Mouse (Mus musculus) liver, embryonic 12.5 days (tissue): ENCODE results near the gene Myb. TPM values are rescaled to one million over a fixed set of nuclear protein-coding genes. Genes with fewer than 3 reads are reported as not detected.

Source experiments
- ATAC-seq: fragments of 200-750 bp; cut with Nextera tagmentation; 2 replicates; pipeline ENCODE4 v1.8.0; 2017; ENCODE audit warnings: moderate number of reproducible peaks, mild to moderate bottlenecking, moderate library complexity
- H3K27ac ChIP-seq: fragments of 300-500 bp; sonication (generic); 2 replicates; pipeline ENCODE4 v1.5.1; 2016; ENCODE audit warnings: mild to moderate bottlenecking
- H3K27me3 ChIP-seq: fragments of 300-500 bp; sonication (generic); replicated peaks from 2 replicates; pipeline ENCODE4 v1.6.1; 2016; ENCODE audit warnings: mild to moderate bottlenecking, moderate library complexity
- H3K36me3 ChIP-seq: fragments of 300-500 bp; sonication (generic); 2 replicates; pipeline ENCODE4 v1.6.1; 2016; ENCODE audit warnings: mild to moderate bottlenecking, moderate library complexity
- H3K4me1 ChIP-seq: fragments of 300-500 bp; sonication (generic); 2 replicates; pipeline ENCODE4 v1.6.1; 2016
- H3K4me2 ChIP-seq: fragments of 300-500 bp; sonication (generic); 2 replicates; pipeline ENCODE4 v1.6.1; 2016; ENCODE audit warnings: mild to moderate bottlenecking, moderate library complexity
- H3K4me3 ChIP-seq: fragments of 300-500 bp; sonication (generic); 2 replicates; pipeline ENCODE4 v1.5.1; 2016; ENCODE audit warnings: mild to moderate bottlenecking, moderate library complexity
- H3K9ac ChIP-seq: fragments of 300-500 bp; sonication (generic); 2 replicates; pipeline ENCODE4 v1.6.1; 2016; ENCODE audit warnings: mild to moderate bottlenecking, moderate library complexity
- H3K9me3 ChIP-seq: fragments of 300-500 bp; sonication (generic); replicated peaks from 2 replicates; pipeline ENCODE4 v1.6.1; 2016; ENCODE audit warnings: mild to moderate bottlenecking, moderate library complexity
- WGBS: fragments of 180-500 bp; shearing (Covaris S2); methylation state at CpG from one replicate; pipeline ENCODE4 v1.1.7; 2016; ENCODE audit not compliant: insufficient replicate concordance; 5-methylcytosine and 5-hydroxymethylcytosine counted together
- polyA plus RNA-seq: library from polyadenylated mRNA; unstranded; fragments of >200 nt; fragmentation: Nextera tagmentation; extraction: Ambion mirVana; gene quantifications from 2 replicates; pipeline ENCODE4 v1.2.1, GENCODE M21; 2016

The Myb gene
- polyA plus RNA-seq, 1 experiment from 2014 or later = 24.7 TPM

GRCm38 (mm10) chr10:21109337-21110056 is 51.3 kb downstream of the Myb start:
- H3K9ac ChIP-seq = no peak overlapping the region
- ATAC-seq = no peak
- H3K9me3 ChIP-seq = no peaks in the 10 kb centered on the region
- H3K4me3 ChIP-seq = no peak overlapping the region
- H3K27ac ChIP-seq = no peak overlapping the region
- no peak overlapping the region for H3K4me2 ChIP-seq
- no peaks in the 10 kb centered on the region for H3K27me3 ChIP-seq
- H3K36me3 ChIP-seq = no peaks in the 10 kb centered on the region
- H3K4me1 ChIP-seq = no peaks in the 10 kb centered on the region
- 59% methylated on average over 7 of the region's 7 CpGs for WGBS

GRCm38 (mm10) chr10:21108796-21109195 is 52.0 kb downstream of the Myb start:
- no peak overlapping the region for H3K4me2 ChIP-seq
- H3K27me3 ChIP-seq = no peaks in the 10 kb centered on the region
- H3K36me3 ChIP-seq = no peaks in the 10 kb centered on the region
- no peak overlapping the region for H3K27ac ChIP-seq
- H3K9me3 ChIP-seq = no peaks in the 10 kb centered on the region
- ATAC-seq = no peak
- 76% methylated on average over 2 of the region's 2 CpGs for WGBS
- H3K9ac ChIP-seq = no peak overlapping the region
- H3K4me3 ChIP-seq = no peak overlapping the region
- no peaks in the 10 kb centered on the region for H3K4me1 ChIP-seq

GRCm38 (mm10) chr10:21108182-21108581 is 52.6 kb downstream of the Myb start:
- H3K27ac ChIP-seq = no peak overlapping the region
- H3K4me3 ChIP-seq = no peak overlapping the region
- WGBS = 65% methylated on average over 5 of the region's 5 CpGs

GRCm38 (mm10) chr10:21105206-21105605 is 55.6 kb downstream of the Myb start:
- Histone ChIP-seq H3K4me2 (no peak overlapping the region), H3K27me3 (no peaks in the 10 kb centered on the region; the same call in 1 of the 2 replicates), H3K9me3 (no peaks in the 10 kb centered on the region), H3K9ac (no peak overlapping the region), H3K27ac (no peak overlapping the region), H3K4me3 (no peak overlapping the region), H3K4me1 (no peaks in the 10 kb centered on the region; the same call in 1 of the 2 replicates), H3K36me3 (no peaks in the 10 kb centered on the region)
- 78% methylated on average over 2 of the region's 2 CpGs for WGBS
- no peak for ATAC-seq

More at GRCm38 (mm10) chr10:21108182-21108581, 52.6 kb downstream of the Myb start:
- Histone ChIP-seq H3K27me3 (no peaks in the 10 kb centered on the region), H3K4me1 (no peaks in the 10 kb centered on the region), H3K9ac (no peak overlapping the region), H3K4me2 (no peak overlapping the region), H3K9me3 (no peaks in the 10 kb centered on the region), H3K36me3 (no peaks in the 10 kb centered on the region)
- no peak for ATAC-seq

- Histone ChIP-seq H3K4me3 (no peak overlapping the region), H3K9me3 (no peaks in the 10 kb centered on the region), H3K36me3 (no peaks in the 10 kb centered on the region), H3K9ac (no peak overlapping the region), H3K4me2 (no peak overlapping the region), H3K27me3 (peaks cover 4% of the 10 kb centered on the region; the same call in 1 of the 2 replicates), H3K4me1 (no peaks in the 10 kb centered on the region; the same call in 1 of the 2 replicates), H3K27ac (no peak overlapping the region)
- 71% methylated on average over 7 of the region's 7 CpGs for WGBS
- no peak for ATAC-seq
These were observed 58.1 kb downstream of the Myb start for GRCm38 (mm10) chr10:21102689-21103088.

GRCm38 (mm10) chr10:21101948-21102347 is 58.8 kb downstream of the Myb start:
- Histone ChIP-seq H3K4me1 (no peaks in the 10 kb centered on the region; the same call in 1 of the 2 replicates), H3K4me2 (no peak overlapping the region), H3K27ac (no peak overlapping the region), H3K9me3 (no peaks in the 10 kb centered on the region), H3K9ac (no peak overlapping the region), H3K27me3 (peaks cover 4% of the 10 kb centered on the region; the same call in 1 of the 2 replicates), H3K36me3 (no peaks in the 10 kb centered on the region), H3K4me3 (no peak overlapping the region)
- WGBS = 62% methylated on average over 4 of the region's 4 CpGs
- no peak for ATAC-seq

GRCm38 (mm10) chr10:21100646-21101249 is 60.0 kb downstream of the Myb start:
- Histone ChIP-seq H3K9ac (no peak overlapping the region), H3K4me2 (no peak overlapping the region), H3K36me3 (no peaks in the 10 kb centered on the region), H3K27me3 (peaks cover 4% of the 10 kb centered on the region; the same call in 1 of the 2 replicates), H3K9me3 (no peaks in the 10 kb centered on the region), H3K27ac (no peak overlapping the region), H3K4me3 (no peak overlapping the region), H3K4me1 (no peaks in the 10 kb centered on the region; the same call in 1 of the 2 replicates)
- 50% methylated on average over 9 of the region's 9 CpGs for WGBS
- ATAC-seq = no peak

GRCm38 (mm10) chr10:21099515-21099914 is 61.3 kb downstream of the Myb start:
- WGBS = 72% methylated on average over 7 of the region's 7 CpGs
- no peaks in the 10 kb centered on the region; the same call in 1 of the 2 replicates for H3K4me1 ChIP-seq
- H3K4me3 ChIP-seq = no peak overlapping the region
- no peak for ATAC-seq
- H3K4me2 ChIP-seq = no peak overlapping the region
- H3K9me3 ChIP-seq = no peaks in the 10 kb centered on the region
- H3K27me3 ChIP-seq = peaks cover 4% of the 10 kb centered on the region; the same call in 1 of the 2 replicates
- no peak overlapping the region for H3K9ac ChIP-seq
- H3K36me3 ChIP-seq = no peaks in the 10 kb centered on the region
- H3K27ac ChIP-seq = no peak overlapping the region

- Histone ChIP-seq H3K4me1 (no peaks in the 10 kb centered on the region), H3K27me3 (peaks cover 4% of the 10 kb centered on the region; the same call in 1 of the 2 replicates), H3K4me2 (no peak overlapping the region), H3K9ac (no peak overlapping the region), H3K27ac (no peak overlapping the region), H3K4me3 (no peak overlapping the region), H3K9me3 (no peaks in the 10 kb centered on the region), H3K36me3 (no peaks in the 10 kb centered on the region)
- WGBS = 86% methylated on average over 14 of the region's 14 CpGs
- ATAC-seq = no peak
These were observed 65.2 kb downstream of the Myb start for GRCm38 (mm10) chr10:21095541-21095940.

- Histone ChIP-seq H3K27me3 (0 out of 2 replicates have a peak, but pooled peaks cover 4% of the 10 kb centered on the region), H3K4me2 (no peak overlapping the region), H3K27ac (no peak overlapping the region), H3K9ac (no peak overlapping the region), H3K9me3 (no peaks in the 10 kb centered on the region), H3K4me3 (no peak overlapping the region), H3K36me3 (no peaks in the 10 kb centered on the region), H3K4me1 (no peaks in the 10 kb centered on the region)
- ATAC-seq = no peak
- 72% methylated on average over 2 of the region's 2 CpGs for WGBS
These were observed 65.9 kb downstream of the Myb start for GRCm38 (mm10) chr10:21094896-21095295.

- Histone ChIP-seq H3K36me3 (no peaks in the 10 kb centered on the region), H3K27me3 (no peaks in the 10 kb centered on the region), H3K4me3 (no peak overlapping the region), H3K4me2 (no peak overlapping the region), H3K4me1 (no peaks in the 10 kb centered on the region), H3K27ac (no peak overlapping the region), H3K9me3 (no peaks in the 10 kb centered on the region), H3K9ac (no peak overlapping the region)
- no peak for ATAC-seq
- 83% methylated on average over 5 of the region's 5 CpGs for WGBS
These were observed 67.5 kb downstream of the Myb start for GRCm38 (mm10) chr10:21093301-21093700.

GRCm38 (mm10) chr10:21092501-21093270 is 68.1 kb downstream of the Myb start:
- H3K9me3 ChIP-seq = no peaks in the 10 kb centered on the region
- H3K36me3 ChIP-seq = no peaks in the 10 kb centered on the region
- no peaks in the 10 kb centered on the region for H3K4me1 ChIP-seq
- H3K27me3 ChIP-seq = no peaks in the 10 kb centered on the region
- ATAC-seq = no peak
- no peak overlapping the region for H3K4me3 ChIP-seq
- no peak overlapping the region for H3K9ac ChIP-seq
- no peak overlapping the region for H3K27ac ChIP-seq
- WGBS = 46% methylated on average over 18 of the region's 18 CpGs
- H3K4me2 ChIP-seq = no peak overlapping the region
